Mouse (Mus musculus): ENCODE measurements around the gene Cebpe.

GRCm38 (mm10) chr14:54744473-54744872, 32.5 kb upstream of the Cebpe start:
- TF ChIP-seq CTCF (IDR thresholded peaks at IDR 0.05; ENCODE audit: low read depth) (no peak), EP300 (IDR thresholded peaks at IDR 0.05; ENCODE audit: low read depth) (no peak)

Data from heart, postnatal 0 days (tissue).